Mouse (Mus musculus) heart, embryonic 13.5 days (tissue): Measurements from ENCODE around the gene Cwf19l1. TPM values are rescaled to one million over a fixed set of nuclear protein-coding genes. Genes with fewer than 3 reads are reported as not detected.
"Not testable (repeated sequence)": the region's sequence is repeated elsewhere in the genome, so short reads cannot be mapped to it uniquely, and the experiment has no call there.

Experiments
- ATAC-seq: fragments of 200-750 bp; cut with Nextera tagmentation; 2 replicates; pipeline ENCODE4 v1.8.0; 2017; ENCODE audit warnings: moderate TSS enrichment; ENCODE audit not compliant: insufficient number of reproducible peaks, low FRiP score, low TSS enrichment; ENCODE audit errors: extremely low read depth
- H3K27ac ChIP-seq: fragments of 300-500 bp; sonication (generic); replicated peaks from 2 replicates; pipeline ENCODE4 v1.5.1; 2015; ENCODE audit warnings: moderate library complexity, mild to moderate bottlenecking, inconsistent platforms
- H3K27me3 ChIP-seq: fragments of 300-500 bp; sonication (generic); replicated peaks from 2 replicates; pipeline ENCODE4 v1.6.1; 2015; ENCODE audit warnings: mild to moderate bottlenecking, inconsistent platforms
- H3K36me3 ChIP-seq: fragments of 300-500 bp; sonication (generic); 2 replicates; pipeline ENCODE4 v1.6.1; 2015; ENCODE audit warnings: mild to moderate bottlenecking, inconsistent platforms
- H3K4me1 ChIP-seq: fragments of 300-500 bp; sonication (generic); 2 replicates; pipeline ENCODE4 v1.6.1; 2015; ENCODE audit warnings: inconsistent platforms
- H3K4me2 ChIP-seq: fragments of 300-500 bp; sonication (generic); 2 replicates; pipeline ENCODE4 v1.6.1; 2015; ENCODE audit warnings: inconsistent platforms, mild to moderate bottlenecking, moderate library complexity
- H3K4me3 ChIP-seq: fragments of 300-500 bp; sonication (generic); 2 replicates; pipeline ENCODE4 v1.5.1; 2015; ENCODE audit warnings: moderate library complexity, mild to moderate bottlenecking, inconsistent platforms
- H3K9ac ChIP-seq: fragments of 300-500 bp; sonication (generic); 2 replicates; pipeline ENCODE4 v1.6.1; 2015; ENCODE audit warnings: inconsistent platforms, mild to moderate bottlenecking, moderate library complexity
- H3K9me3 ChIP-seq: fragments of 300-500 bp; sonication (generic); 2 replicates; pipeline ENCODE4 v1.6.1; 2016; ENCODE audit warnings: inconsistent platforms
- WGBS: fragments of 180-500 bp; shearing (Covaris S2); methylation state at CpG from one replicate; pipeline ENCODE4 v1.1.7; 2015; ENCODE audit warnings: mixed read lengths; 5-methylcytosine and 5-hydroxymethylcytosine counted together
- polyA plus RNA-seq: library from polyadenylated mRNA; unstranded; fragments of >200 nt; fragmentation: Nextera tagmentation; extraction: Ambion mirVana; gene quantifications from 2 replicates; pipeline ENCODE4 v1.2.1, GENCODE M21; 2015

Gene Cwf19l1
- polyA plus RNA-seq, 1 experiment from 2014 or later: 17.2 TPM

DNA sequence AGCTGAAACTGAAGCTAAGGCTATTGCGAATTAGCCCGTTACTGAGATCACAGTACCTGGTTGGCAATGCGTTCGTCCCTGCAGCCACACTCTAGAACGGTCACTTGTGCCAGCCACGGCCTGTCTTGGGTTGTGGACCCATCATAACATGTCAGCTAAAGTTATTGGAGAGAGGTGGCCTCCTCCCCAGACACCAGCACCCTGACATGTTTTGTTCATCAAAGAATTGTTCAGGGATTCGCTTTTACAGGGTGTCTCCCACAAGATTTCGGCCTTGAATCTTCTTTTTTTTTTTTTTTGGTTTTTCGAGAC is 10.8 kb upstream of the Cwf19l1 start:
- 65% methylated on average over 9 of the region's 9 CpGs for WGBS
- Histone ChIP-seq H3K27ac (no peak overlapping the region), H3K4me3 (peak overlapping the region; percentile 85), H3K4me2 (peak overlapping the region; percentile 87), H3K36me3 (peaks cover 31% of the 10 kb centered on the region), H3K4me1 (peaks cover 10% of the 10 kb centered on the region), H3K27me3 (peaks cover 23% of the 10 kb centered on the region), H3K9me3 (no peaks in the 10 kb centered on the region), H3K9ac (peak overlapping the region; percentile 87)
- no peak for ATAC-seq

GRCm38 (mm10) chr19:44145702-44146567 is 10.3 kb upstream of the Cwf19l1 start, which contains the start of gene Bloc1s2:
Gene Bloc1s2, minus strand, starts transcription at chr19:44146446.
- H3K27me3 ChIP-seq: peaks cover 18% of the 10 kb centered on the region
- H3K9me3 ChIP-seq: no peaks in the 10 kb centered on the region
- no peak for ATAC-seq
- H3K4me3 ChIP-seq: peak within 1 kb of the TSS; percentile 85
- peaks cover 10% of the 10 kb centered on the region for H3K4me1 ChIP-seq
- peaks cover 37% of the 10 kb centered on the region for H3K36me3 ChIP-seq
- H3K27ac ChIP-seq: 0 out of 2 replicates have a peak within 1 kb of the TSS, but pooled peaks have one; percentile 28
- peak within 1 kb of the TSS; percentile 87 for H3K4me2 ChIP-seq
- peak within 1 kb of the TSS; percentile 87 for H3K9ac ChIP-seq
- 4% methylated on average over 46 of the region's 46 CpGs for WGBS

- Histone ChIP-seq H3K9me3 (no peaks in the 10 kb centered on the region), H3K27ac (no peak overlapping the region), H3K4me1 (peaks cover 10% of the 10 kb centered on the region), H3K27me3 (peaks cover 5% of the 10 kb centered on the region; the same call in 1 of the 2 replicates), H3K36me3 (peaks cover 51% of the 10 kb centered on the region), H3K4me2 (no peak overlapping the region), H3K4me3 (no peak overlapping the region), H3K9ac (no peak overlapping the region)
- whole genome bisulfite sequencing: 84% methylated on average over 9 of the region's 9 CpGs
- ATAC-seq: no peak
Observed at GRCm38 (mm10) chr19:44144366-44144765, 8.7 kb upstream of the Cwf19l1 start.

- Histone ChIP-seq H3K9me3 (no peaks in the 10 kb centered on the region), H3K4me2 (peak overlapping the region; percentile 89), H3K27ac (peak overlapping the region; percentile 98; the same call in 1 of the 2 replicates), H3K4me3 (peak overlapping the region; percentile 79), H3K4me1 (peaks cover 11% of the 10 kb centered on the region), H3K27me3 (no peaks in the 10 kb centered on the region), H3K36me3 (peaks cover 46% of the 10 kb centered on the region), H3K9ac (no peak overlapping the region)
- 31% methylated on average over 7 of the region's 7 CpGs for WGBS
- ATAC-seq: no peak
Observed at GRCm38 (mm10) chr19:44135960-44136485, 347 bp upstream of the Cwf19l1 start.

DNA sequence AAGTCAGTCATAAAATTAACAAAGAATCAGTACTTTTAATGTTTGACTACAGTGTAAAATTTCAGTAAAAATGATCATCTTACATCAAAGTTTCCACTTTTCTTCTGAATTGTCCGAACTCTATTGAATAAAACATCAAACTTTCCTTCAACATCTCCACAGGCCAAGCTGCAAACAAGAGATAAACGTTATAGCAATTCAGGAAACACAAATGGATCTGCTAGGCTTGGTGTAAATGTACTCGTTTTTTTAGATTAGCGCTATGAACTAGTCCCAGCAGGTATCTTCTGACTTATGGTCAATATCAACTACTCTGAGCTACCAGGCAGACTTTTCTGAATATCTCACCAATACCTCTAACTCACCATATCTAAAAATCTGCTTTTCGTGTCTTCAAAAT is 2.8 kb downstream of the Cwf19l1 start:
- Histone ChIP-seq H3K4me1 (peaks cover 11% of the 10 kb centered on the region), H3K9me3 (no peaks in the 10 kb centered on the region), H3K4me3 (no peak overlapping the region), H3K27me3 (no peaks in the 10 kb centered on the region), H3K27ac (no peak overlapping the region), H3K9ac (no peak overlapping the region), H3K36me3 (peaks cover 47% of the 10 kb centered on the region), H3K4me2 (no peak overlapping the region)
- WGBS: 84% methylated on average over 5 of the region's 5 CpGs
- ATAC-seq: no peak

DNA sequence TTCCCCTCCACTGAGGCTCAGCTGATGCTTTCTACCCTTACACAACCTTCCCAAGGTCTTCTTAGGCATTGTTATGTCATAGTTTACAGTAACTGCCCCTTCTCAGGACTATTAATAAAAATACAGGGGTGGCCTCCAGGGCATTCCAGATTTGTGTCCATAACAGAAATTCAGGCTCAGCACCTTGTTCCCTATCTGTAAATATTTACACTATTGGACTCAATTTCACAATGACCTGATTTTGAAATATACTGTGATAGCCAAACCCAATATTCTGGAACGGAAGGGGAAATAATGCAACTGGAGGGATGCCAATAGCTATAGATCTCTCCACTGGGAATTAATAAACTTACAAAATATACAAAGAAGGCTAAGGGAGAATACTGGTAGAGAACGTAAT is 7.1 kb downstream of the Cwf19l1 start:
- WGBS: 92% methylated on average over 2 of the region's 2 CpGs
- Histone ChIP-seq H3K4me2 (no peak overlapping the region), H3K27me3 (no peaks in the 10 kb centered on the region), H3K27ac (no peak overlapping the region), H3K4me1 (no peaks in the 10 kb centered on the region), H3K4me3 (no peak overlapping the region), H3K36me3 (peaks cover 86% of the 10 kb centered on the region), H3K9me3 (no peaks in the 10 kb centered on the region), H3K9ac (no peak overlapping the region)
- no peak for ATAC-seq

DNA sequence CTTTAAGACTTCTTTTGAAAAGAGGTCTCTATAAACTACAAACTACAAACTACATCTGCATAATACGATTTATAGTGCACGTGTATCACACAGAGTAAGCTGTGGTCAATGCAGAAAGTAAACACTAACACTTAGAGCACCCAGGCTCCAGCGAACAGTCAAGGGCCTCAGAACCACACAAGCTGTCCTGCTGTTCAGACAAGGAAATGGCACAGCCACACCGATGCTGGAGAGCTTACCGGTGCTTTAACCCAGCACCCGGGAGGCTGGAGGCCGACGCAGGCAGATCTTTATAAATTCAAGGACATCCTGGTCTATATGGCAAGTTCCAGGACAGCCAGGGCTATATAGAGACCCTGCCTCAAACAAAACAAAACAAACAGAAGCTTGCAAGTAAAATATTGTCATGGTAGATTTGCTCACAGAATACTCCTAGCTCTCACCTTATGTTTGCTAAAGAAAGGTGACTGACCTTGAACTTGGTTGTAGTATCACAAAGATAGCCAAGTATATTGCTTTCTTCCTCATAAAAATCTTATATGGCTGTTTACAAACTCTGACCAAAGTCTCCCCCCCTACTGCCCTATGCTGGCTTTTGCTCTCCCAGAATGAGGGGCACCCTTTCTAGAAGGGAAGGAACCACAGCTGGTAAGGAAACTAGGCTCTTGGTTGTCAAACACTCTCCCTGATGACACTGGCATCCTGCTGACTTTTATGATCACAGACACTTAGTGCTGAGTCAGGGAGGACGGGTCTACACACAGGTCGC is 7.8 kb downstream of the Cwf19l1 start:
- Histone ChIP-seq H3K4me2 (no peak overlapping the region), H3K27me3 (no peaks in the 10 kb centered on the region), H3K4me3 (no peak overlapping the region), H3K36me3 (peaks cover 92% of the 10 kb centered on the region), H3K9ac (no peak overlapping the region), H3K9me3 (no peaks in the 10 kb centered on the region), H3K27ac (no peak overlapping the region), H3K4me1 (no peaks in the 10 kb centered on the region)
- 88% methylated on average over 10 of the region's 10 CpGs for WGBS
- ATAC-seq: no peak

DNA sequence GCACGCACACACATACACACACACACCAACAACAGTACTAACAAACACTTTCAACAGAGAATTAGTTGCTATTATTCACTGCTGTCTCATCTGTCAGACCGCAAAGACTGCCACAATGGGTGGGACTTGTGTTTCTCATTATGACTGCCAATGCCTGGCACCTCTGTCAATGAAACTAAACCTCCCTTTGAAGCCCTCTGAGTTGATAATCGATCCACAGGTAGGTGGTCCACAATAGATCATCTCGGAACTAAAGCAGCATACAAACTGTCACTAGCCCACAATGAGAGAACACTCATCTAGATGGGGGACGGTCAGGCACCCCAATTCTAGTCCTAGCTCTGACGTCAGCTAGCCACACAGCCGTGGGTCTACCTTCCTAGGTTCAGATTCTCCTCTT is 14.5 kb downstream of the Cwf19l1 start:
- no peak overlapping the region for H3K27ac ChIP-seq
- ATAC-seq: no peak
- H3K9ac ChIP-seq: no peak overlapping the region
- no peaks in the 10 kb centered on the region for H3K9me3 ChIP-seq
- peaks cover 93% of the 10 kb centered on the region for H3K36me3 ChIP-seq
- WGBS: 87% methylated on average over 7 of the region's 7 CpGs
- H3K27me3 ChIP-seq: no peaks in the 10 kb centered on the region
- H3K4me1 ChIP-seq: no peaks in the 10 kb centered on the region
- H3K4me2 ChIP-seq: no peak overlapping the region
- H3K4me3 ChIP-seq: no peak overlapping the region

- not testable (repeated sequence) for H3K4me1 ChIP-seq, H3K9me3 ChIP-seq, H3K27ac ChIP-seq, H3K4me3 ChIP-seq, H3K27me3 ChIP-seq, ATAC-seq, H3K4me2 ChIP-seq, H3K9ac ChIP-seq
- 88% methylated on average over 9 of the region's 9 CpGs for WGBS
- H3K36me3 ChIP-seq: peaks cover 92% of the 10 kb centered on the region
Observed at GRCm38 (mm10) chr19:44120686-44121085, 15.0 kb downstream of the Cwf19l1 start.

GRCm38 (mm10) chr19:44117793-44118192 is 17.9 kb downstream of the Cwf19l1 start:
- no peak for ATAC-seq
- Histone ChIP-seq H3K9ac (no peak overlapping the region), H3K9me3 (no peaks in the 10 kb centered on the region), H3K36me3 (peaks cover 90% of the 10 kb centered on the region), H3K27ac (no peak overlapping the region), H3K4me2 (no peak overlapping the region), H3K4me3 (no peak overlapping the region), H3K27me3 (no peaks in the 10 kb centered on the region), H3K4me1 (no peaks in the 10 kb centered on the region)

DNA sequence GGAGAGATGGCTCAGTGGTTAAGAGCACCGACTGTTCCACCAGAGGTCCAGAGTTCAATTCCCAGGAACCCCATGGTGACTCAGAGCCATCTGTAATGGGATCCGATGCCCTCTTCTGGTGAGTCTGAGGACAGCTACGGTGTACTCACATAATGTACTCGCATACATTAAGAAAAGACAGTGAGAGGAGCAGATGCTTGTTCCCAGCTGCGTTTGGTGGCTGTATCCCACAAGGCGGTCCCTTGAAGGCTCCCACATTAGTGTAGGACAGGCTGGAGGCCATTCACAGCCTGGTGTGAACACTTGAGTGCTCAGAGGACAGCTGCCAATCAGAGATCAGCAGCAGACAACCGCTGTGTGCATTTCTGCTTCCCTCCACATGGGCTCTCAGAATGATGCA is 24.0 kb downstream of the Cwf19l1 start:
- 70% methylated on average over 7 of the region's 7 CpGs for WGBS
- H3K9me3 ChIP-seq: no peaks in the 10 kb centered on the region
- H3K27me3 ChIP-seq: no peaks in the 10 kb centered on the region
- no peak overlapping the region for H3K4me2 ChIP-seq
- H3K9ac ChIP-seq: no peak overlapping the region
- ATAC-seq: no peak
- no peak overlapping the region for H3K27ac ChIP-seq
- H3K4me1 ChIP-seq: peaks cover 8% of the 10 kb centered on the region
- peaks cover 71% of the 10 kb centered on the region for H3K36me3 ChIP-seq
- no peak overlapping the region for H3K4me3 ChIP-seq
